In the genomic region with DNA sequence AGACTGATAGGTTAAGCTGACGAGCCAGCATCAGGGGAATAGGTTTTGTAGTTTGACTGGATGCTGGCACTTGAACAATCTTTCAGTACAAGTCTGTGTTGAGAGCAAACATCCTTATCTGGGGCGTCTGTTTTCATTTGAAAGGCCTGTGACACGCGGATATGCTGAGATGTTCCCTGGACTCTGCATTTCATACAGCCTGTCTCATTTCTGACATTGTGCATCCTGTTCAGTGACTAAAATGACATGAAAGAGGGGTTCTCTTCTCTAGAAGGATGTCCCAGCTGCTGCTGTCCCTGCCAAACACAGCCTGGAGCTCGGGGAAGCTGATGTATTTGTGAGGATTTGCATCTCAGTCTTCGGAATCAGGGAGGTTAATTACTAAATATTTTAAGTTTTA, we compare ENCODE assay signal across 18 mouse cellular contexts. TPM values are rescaled to one million over a fixed set of nuclear protein-coding genes. Genes with fewer than 3 reads are reported as not detected.
DNase-seq lines count a peak whose midpoint lies in the region; ATAC-seq and TF ChIP-seq lines count a peak whose summit lies in the region.
"Had no signal": no experiment of that assay in that cellular context is flagged by ENCODE, and none has a peak within 500 bp of the region (broad histone marks: within the 10 kb centered on the region; RNA-seq: fewer than 3 reads in every experiment).

No protein-coding gene starts in this region.

- H3K4me1 ChIP-seq in heart, embryonic 13.5 days = peaks cover 6% of the 10 kb centered on the region; the same call in 1 of the 2 replicates
- H3K4me1 ChIP-seq in heart, embryonic 11.5 days (ENCODE audit: control insufficient read depth, insufficient read depth, low read length) = peaks cover 4% of the 10 kb centered on the region; the same call in 1 of the 2 replicates
- H3K4me1 ChIP-seq in kidney, embryonic 14.5 days (ENCODE audit: control insufficient read depth, insufficient read depth, low read length) = peaks cover under 1% of the 10 kb centered on the region; the same call in 1 of the 2 replicates
- peaks cover 1% of the 10 kb centered on the region; the same call in 1 of the 2 replicates for H3K4me1 ChIP-seq in liver, adult 2 months (ENCODE audit: control insufficient read depth, insufficient read depth, low read length)
- H3K4me1 ChIP-seq: forebrain, embryonic 12.5 days; hindbrain, embryonic 10.5 days; intestine, embryonic 15.5 days had no signal

- H3K4me3 ChIP-seq in heart, embryonic 13.5 days = no peak overlapping the region
- H3K4me3 ChIP-seq in heart, embryonic 11.5 days (ENCODE audit: low read depth, low read length) = no peak overlapping the region
- H3K4me3 ChIP-seq in kidney, embryonic 14.5 days (ENCODE audit: low read length) = no peak overlapping the region
- no peak overlapping the region for H3K4me3 ChIP-seq in liver, adult 2 months (ENCODE audit: insufficient read depth, low read depth, low read length)
- H3K4me3 ChIP-seq: embryonic facial prominence, embryonic 13.5 days; forebrain, embryonic 12.5 days; heart, embryonic 10.5 days; hindbrain, embryonic 10.5 days; intestine, embryonic 15.5 days had no signal

- ATAC-seq in heart, embryonic 13.5 days (ENCODE audit: extremely low read depth, insufficient number of reproducible peaks, low FRiP score, low TSS enrichment) = no peak
- no peak for ATAC-seq in heart, embryonic 11.5 days (replicated peaks; ENCODE audit: insufficient number of reproducible peaks, low FRiP score, low TSS enrichment)
- ATAC-seq in kidney, embryonic 14.5 days (ENCODE audit: low FRiP score, low TSS enrichment) = peak; percentile 16; the same call in 1 of the 2 replicates
- ATAC-seq: forebrain, embryonic 16.5 days; intestine, embryonic 15.5 days had no signal

- peaks cover 5% of the 10 kb centered on the region; the same call in 1 of the 2 replicates for H3K36me3 ChIP-seq in heart, embryonic 13.5 days
- H3K36me3 ChIP-seq in heart, embryonic 11.5 days (ENCODE audit: control insufficient read depth, insufficient read depth, low read length) = no peaks in the 10 kb centered on the region
- no peaks in the 10 kb centered on the region for H3K36me3 ChIP-seq in kidney, embryonic 14.5 days (ENCODE audit: control insufficient read depth, insufficient read depth, low read length)
- peaks cover 57% of the 10 kb centered on the region for H3K36me3 ChIP-seq in liver, adult 2 months (ENCODE audit: control insufficient read depth, insufficient read depth, low read length)
- H3K36me3 ChIP-seq: embryonic facial prominence, embryonic 13.5 days; forebrain, embryonic 12.5 days; heart, embryonic 10.5 days; hindbrain, embryonic 10.5 days; intestine, embryonic 15.5 days had no signal

- H3K27ac ChIP-seq in heart, embryonic 13.5 days (replicated peaks) = peak overlapping the region; percentile 13; the same call in 1 of the 2 replicates
- H3K27ac ChIP-seq in heart, embryonic 11.5 days (ENCODE audit: low read depth, low read length) = no peak overlapping the region
- H3K27ac ChIP-seq in kidney, embryonic 14.5 days (ENCODE audit: low read depth, low read length) = no peak overlapping the region
- peak overlapping the region; percentile 27; the same call in 1 of the 2 replicates for H3K27ac ChIP-seq in liver, adult 2 months (replicated peaks; ENCODE audit: insufficient read depth, low read depth, low read length)
- H3K27ac ChIP-seq: embryonic facial prominence, embryonic 13.5 days; forebrain, embryonic 12.5 days; heart, embryonic 10.5 days; hindbrain, embryonic 10.5 days; hindbrain, embryonic 14.5 days had no signal

- TF ChIP-seq POLR2A in liver, adult 2 months (IDR thresholded peaks at IDR 0.05; ENCODE audit: extremely low read depth, insufficient read depth, low read length) = no peak

- H3K9me3 ChIP-seq in heart, embryonic 13.5 days = no peaks in the 10 kb centered on the region
- H3K9me3 ChIP-seq in heart, embryonic 11.5 days (replicated peaks; ENCODE audit: control insufficient read depth, low read length) = 0 out of 2 replicates have a peak, but pooled peaks cover 3% of the 10 kb centered on the region
- peaks cover 8% of the 10 kb centered on the region for H3K9me3 ChIP-seq in kidney, embryonic 14.5 days (ENCODE audit: control insufficient read depth, low read length)
- H3K9me3 ChIP-seq: forebrain, embryonic 12.5 days; heart, embryonic 10.5 days; intestine, embryonic 15.5 days had no signal

- WGBS in heart, embryonic 13.5 days = 21% methylated on average over 6 of the region's 6 CpGs
- WGBS in heart, embryonic 11.5 days (ENCODE audit: insufficient replicate concordance) = 40% methylated on average over 6 of the region's 6 CpGs
- WGBS in kidney, embryonic 14.5 days = 57% methylated on average over 6 of the region's 6 CpGs
- 35% methylated on average over 6 of the region's 6 CpGs for WGBS in liver, adult 2 months

- no peak overlapping the region for H3K4me2 ChIP-seq in heart, embryonic 13.5 days
- H3K4me2 ChIP-seq in heart, embryonic 11.5 days = no peak overlapping the region
- no peak overlapping the region for H3K4me2 ChIP-seq in kidney, embryonic 14.5 days (replicated peaks; ENCODE audit: low read depth, low read length)
- H3K4me2 ChIP-seq: embryonic facial prominence, embryonic 13.5 days; forebrain, embryonic 12.5 days; hindbrain, embryonic 14.5 days; intestine, embryonic 15.5 days had no signal

- peaks cover 3% of the 10 kb centered on the region; the same call in 1 of the 2 replicates for H3K79me2 ChIP-seq in liver, adult 2 months (ENCODE audit: control insufficient read depth, insufficient read depth, low read length)

- DNase-seq in kidney, adult 9 months = no peak
- DNase-seq in liver, adult 2 months (ENCODE audit: extremely low read depth, low read depth, low spot score) = peak; percentile 48
- no peak for DNase-seq in liver
- DNase-seq: adrenal gland, postnatal 25 days; cerebellum, adult 18-20 months; cerebellum, adult 9-11 months; cerebellum, postnatal 36 days; gastrocnemius, postnatal 10 days had no signal

- no peak overlapping the region for H3K9ac ChIP-seq in heart, embryonic 13.5 days
- no peak overlapping the region for H3K9ac ChIP-seq in heart, embryonic 11.5 days (ENCODE audit: low read depth, low read length)
- H3K9ac ChIP-seq in kidney, embryonic 14.5 days (ENCODE audit: low read depth, low read length) = no peak overlapping the region
- no peak overlapping the region for H3K9ac ChIP-seq in liver, adult 2 months (ENCODE audit: low read depth, low read length)
- H3K9ac ChIP-seq: embryonic facial prominence, embryonic 13.5 days; forebrain, embryonic 12.5 days; hindbrain, embryonic 14.5 days; intestine, embryonic 15.5 days had no signal

- H3K27me3 ChIP-seq in heart, embryonic 13.5 days (replicated peaks) = no peaks in the 10 kb centered on the region
- H3K27me3 ChIP-seq in heart, embryonic 11.5 days (ENCODE audit: control insufficient read depth, insufficient read depth, low read length) = no peaks in the 10 kb centered on the region
- H3K27me3 ChIP-seq in kidney, embryonic 14.5 days (ENCODE audit: control insufficient read depth, insufficient read depth, low read length) = no peaks in the 10 kb centered on the region
- H3K27me3 ChIP-seq in liver, adult 2 months (ENCODE audit: control insufficient read depth, insufficient read depth, low read length) = no peaks in the 10 kb centered on the region
- H3K27me3 ChIP-seq: embryonic facial prominence, embryonic 13.5 days; forebrain, embryonic 12.5 days; intestine, embryonic 15.5 days had no signal

- no peak for TF ChIP-seq CTCF in liver, adult 2 months (IDR thresholded peaks at IDR 0.05; ENCODE audit: low read depth, low read length)

RNA-seq across cellular contexts. Expression of a gene that starts 19.3 kb away (rescaled TPM):
- 2.4 and 2.5 TPM in 2 replicates for polyA plus RNA-seq in heart, embryonic 13.5 days (2015; fragmentation: Nextera tagmentation; extraction: Ambion mirVana)
- polyA plus RNA-seq in heart, embryonic 11.5 days (2014; fragmentation: Nextera tagmentation; extraction: Ambion mirVana) = 0.31 and 0.48 TPM in 2 replicates
- 0.43 and 1.3 TPM in 2 replicates for polyA plus RNA-seq in kidney, embryonic 14.5 days (2014; fragmentation: Nextera tagmentation; extraction: Ambion mirVana)
- total RNA-seq in liver, adult 2 months (2014; rRNA removed) = 1.7 and 2.4 TPM in 2 replicates
- polyA plus RNA-seq in liver, adult 2 months (2012; rRNA removed) = 0.50 and 0.54 TPM in 2 replicates

RNA-seq across cellular contexts. Expression of a gene that starts 44.3 kb away (rescaled TPM):
- polyA plus RNA-seq in heart, embryonic 13.5 days (2015; fragmentation: Nextera tagmentation; extraction: Ambion mirVana) = 8.3 TPM in 2 replicates
- polyA plus RNA-seq in heart, embryonic 11.5 days (2014; fragmentation: Nextera tagmentation; extraction: Ambion mirVana) = 8.6 and 13.7 TPM in 2 replicates
- polyA plus RNA-seq in kidney, embryonic 14.5 days (2014; fragmentation: Nextera tagmentation; extraction: Ambion mirVana) = 6.7 and 11.0 TPM in 2 replicates
- 334 and 392 TPM in 2 replicates for total RNA-seq in liver, adult 2 months (2014; rRNA removed)
- polyA plus RNA-seq in liver, adult 2 months (2012; rRNA removed) = 154 and 216 TPM in 2 replicates

RNA-seq across cellular contexts. Expression of a gene that starts 44.5 kb away (rescaled TPM):
- polyA plus RNA-seq in heart, embryonic 13.5 days (2015; fragmentation: Nextera tagmentation; extraction: Ambion mirVana) = 34.8 and 35.6 TPM in 2 replicates
- 42.5 and 49.4 TPM in 2 replicates for polyA plus RNA-seq in heart, embryonic 11.5 days (2014; fragmentation: Nextera tagmentation; extraction: Ambion mirVana)
- polyA plus RNA-seq in kidney, embryonic 14.5 days (2014; fragmentation: Nextera tagmentation; extraction: Ambion mirVana) = 44.7 and 59.3 TPM in 2 replicates
- total RNA-seq in liver, adult 2 months (2014; rRNA removed) = 32.1 and 36.9 TPM in 2 replicates
- 10.6 and 12.8 TPM in 2 replicates for polyA plus RNA-seq in liver, adult 2 months (2012; rRNA removed)

Comparison
In these comparisons a context has a peak if more than half of its experiments do, and no peak if none do; other contexts are left out.
1. H3K27ac ChIP-seq: peak in heart, embryonic 13.5 days (single experiment) and liver, adult 2 months (single experiment); none in heart, embryonic 11.5 days (single experiment) and kidney, embryonic 14.5 days (single experiment).
2. RNA of a gene that starts 44.3 kb away (polyA plus RNA-seq): 154 to 216 TPM in liver, adult 2 months; 6.7 to 11.0 TPM in kidney, embryonic 14.5 days, 8.6 to 13.7 TPM in heart, embryonic 11.5 days and 8.3 TPM in heart, embryonic 13.5 days; every median in the first group is over 10 times any median in the second.